Mouse (Mus musculus) large intestine, adult 2 months (tissue): ENCODE data around the gene Tmem255a. TPM values are rescaled to one million over a fixed set of nuclear protein-coding genes. Genes with fewer than 3 reads are reported as not detected.

Source experiments
- DNase-seq: peaks from one replicate; pipeline ENCODE4 v3.0.0-alpha.2; 2012; ENCODE audit warnings: low read depth, low spot score
- WGBS: fragments of 180-500 bp; shearing (Covaris S2); methylation state at CpG from one replicate; pipeline ENCODE4 v1.1.7; 2018; 5-methylcytosine and 5-hydroxymethylcytosine counted together
- polyA plus RNA-seq: library from polyadenylated mRNA; depleted of rRNA; stranded (reverse); fragments of >200 nt; gene quantifications from 2 replicates; pipeline ENCODE4 v1.2.3, GENCODE M21; 2012; rRNA removed

Gene Tmem255a
- polyA plus RNA-seq: 0.19 and 0.36 TPM in 2 replicates

DNA sequence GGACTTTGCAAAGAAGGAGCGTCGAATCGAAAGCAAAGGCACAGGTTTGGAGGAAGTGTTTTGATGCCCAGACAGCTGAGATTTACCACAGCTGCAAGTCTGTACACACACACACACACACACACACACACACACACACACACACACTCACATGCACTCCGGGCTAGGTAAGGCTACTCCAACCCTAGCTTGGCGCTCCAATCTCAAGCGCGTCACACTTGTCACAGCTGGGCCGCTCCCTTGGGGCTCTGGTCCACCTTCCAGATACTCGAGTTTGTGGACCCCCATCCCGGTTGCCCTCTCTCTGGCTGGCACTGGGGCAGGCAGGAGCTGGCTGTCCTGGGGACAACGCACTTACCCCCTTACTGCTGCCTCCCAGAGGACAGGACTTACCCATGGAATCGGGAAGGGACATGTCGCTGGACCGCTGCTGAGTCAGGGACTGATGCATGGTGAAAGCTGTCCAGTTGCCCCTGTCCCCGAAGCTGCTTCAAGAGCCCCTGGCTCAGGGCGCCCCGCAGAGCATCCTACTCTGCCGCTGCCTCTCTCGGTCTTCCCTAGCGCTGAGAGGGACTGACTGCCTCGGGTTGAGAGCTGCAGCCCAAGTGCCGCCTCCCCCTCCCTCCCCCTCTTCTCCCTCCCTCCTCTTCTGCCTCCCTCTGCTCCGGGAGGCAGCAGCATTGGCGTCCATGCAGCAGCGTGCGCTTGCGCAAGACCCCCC lies at the start of gene Tmem255a:
Tmem255a (minus strand) TSS at position 589 of the 721 bp plus-strand sequence.
- 21% methylated on average over 18 of the region's 27 CpGs for WGBS

GRCm38 (mm10) chrX:38259610-38260009 lies 7.4 kb upstream of the Tmem255a start:
- DNase-seq: no peak
- WGBS: 28% methylated on average over 2 of the region's 2 CpGs

More for the DNA sequence above, at the start of gene Tmem255a:
- no peak for DNase-seq

GRCm38 (mm10) chrX:38250352-38250950 lies 1.8 kb downstream of the Tmem255a start:
- 20% methylated on average over 18 of the region's 18 CpGs for WGBS
- no peak for DNase-seq

DNA sequence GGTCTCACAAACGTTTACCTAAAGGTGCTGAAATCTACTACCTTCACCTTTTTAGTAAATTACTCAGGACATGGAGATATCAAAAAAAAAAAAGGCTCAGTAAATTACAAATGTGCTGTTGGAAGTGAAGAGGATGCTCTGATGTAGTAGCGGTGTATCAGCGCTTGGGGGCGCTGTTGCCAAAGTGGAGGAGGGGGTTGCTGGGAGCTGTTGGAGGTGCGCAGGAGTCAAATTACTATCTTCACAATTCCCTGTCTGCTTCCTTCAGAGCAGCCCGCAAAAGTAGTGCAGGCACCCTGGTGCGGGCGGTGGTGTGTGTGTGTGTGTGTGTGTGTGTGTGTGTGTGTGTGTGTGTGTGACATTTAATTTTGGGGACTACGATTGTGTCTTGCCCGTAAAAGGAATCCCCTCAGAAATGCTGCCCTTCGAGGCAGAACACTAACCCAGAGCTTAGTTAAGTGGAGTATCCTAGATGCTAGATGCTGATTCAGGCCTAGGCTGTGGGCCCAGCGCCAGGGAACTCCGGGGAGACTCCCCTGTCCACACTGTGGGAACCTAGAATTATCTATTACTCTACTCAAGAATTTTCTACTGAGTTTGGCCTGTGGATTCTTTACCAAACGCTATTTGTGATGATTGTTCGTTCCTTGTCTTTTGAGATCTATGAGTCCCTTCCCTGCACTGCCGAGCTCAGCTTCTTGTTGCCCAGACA lies 2.4 kb downstream of the Tmem255a start:
- DNase-seq: no peak

DNA sequence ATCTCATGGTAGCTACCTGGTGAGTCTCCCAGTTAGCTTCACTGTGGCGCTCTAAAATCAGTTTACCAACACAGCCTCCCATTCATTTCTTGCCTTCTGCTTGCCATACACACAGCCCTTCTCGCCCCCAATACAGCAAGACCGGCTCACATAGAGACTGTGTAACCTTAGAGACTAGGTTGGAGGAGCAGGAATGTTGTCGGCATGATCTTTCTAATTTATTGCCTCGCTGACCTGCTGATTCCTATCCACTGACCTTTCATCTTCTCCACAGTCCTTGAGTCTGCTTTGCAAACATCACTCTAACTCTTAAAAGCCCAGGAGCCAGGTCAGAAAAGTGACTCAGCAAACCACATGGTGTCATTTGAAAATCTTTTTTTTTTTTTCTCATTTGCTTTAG lies 4.6 kb downstream of the Tmem255a start:
- no peak for DNase-seq
- WGBS: 43% methylated on average over 5 of the region's 5 CpGs

More for the DNA sequence above, 2.4 kb downstream of the Tmem255a start:
- WGBS: 30% methylated on average over 16 of the region's 16 CpGs

- no peak for DNase-seq
- 53% methylated on average over 6 of the region's 6 CpGs for WGBS
Observed at GRCm38 (mm10) chrX:38247108-38247507, 5.1 kb downstream of the Tmem255a start.

GRCm38 (mm10) chrX:38237731-38238130 lies 14.5 kb downstream of the Tmem255a start:
- 41% methylated on average over 2 of the region's 2 CpGs for WGBS
- DNase-seq: no peak

DNA sequence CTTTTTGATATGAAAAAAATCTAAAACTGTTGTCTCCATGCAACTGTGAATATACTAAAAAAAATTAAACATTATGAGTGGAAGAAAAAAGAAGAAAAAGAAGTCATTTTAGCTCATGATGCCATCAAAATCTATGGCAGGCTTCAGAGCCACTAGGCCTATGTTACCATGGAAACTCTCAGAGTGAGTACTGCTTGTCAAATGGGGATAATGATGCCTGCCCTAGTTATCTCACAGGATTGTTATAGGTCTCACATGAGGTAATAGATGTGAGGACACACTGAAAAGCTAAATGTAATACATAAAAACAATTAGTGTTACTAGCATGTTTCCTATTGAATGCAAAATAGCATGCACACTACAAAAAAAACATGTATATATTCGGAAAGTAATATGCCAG lies 22.4 kb downstream of the Tmem255a start:
- WGBS: 88% methylated on average over 1 of the region's 1 CpGs
- DNase-seq: no peak

DNA sequence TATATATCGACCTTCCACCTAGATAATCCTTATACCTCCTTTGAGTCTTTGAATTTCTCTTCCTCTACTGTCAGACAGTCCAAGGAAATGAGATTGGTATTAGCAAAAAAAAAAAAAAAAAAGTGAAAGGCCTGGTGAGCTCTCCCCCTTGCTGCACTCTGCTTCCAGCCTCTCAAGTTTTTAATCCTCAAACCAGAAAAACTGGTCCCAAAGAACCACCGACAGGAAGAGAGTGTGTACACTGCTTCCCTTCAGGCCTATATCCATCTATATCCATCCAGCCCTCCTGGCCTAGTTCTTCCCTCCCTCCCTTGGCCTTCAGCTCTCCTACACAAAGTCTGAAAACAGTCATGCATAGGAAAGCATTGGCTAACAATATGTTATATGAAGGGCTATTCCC lies 29.5 kb downstream of the Tmem255a start:
- WGBS: 32% methylated on average over 2 of the region's 2 CpGs
- no peak for DNase-seq

DNA sequence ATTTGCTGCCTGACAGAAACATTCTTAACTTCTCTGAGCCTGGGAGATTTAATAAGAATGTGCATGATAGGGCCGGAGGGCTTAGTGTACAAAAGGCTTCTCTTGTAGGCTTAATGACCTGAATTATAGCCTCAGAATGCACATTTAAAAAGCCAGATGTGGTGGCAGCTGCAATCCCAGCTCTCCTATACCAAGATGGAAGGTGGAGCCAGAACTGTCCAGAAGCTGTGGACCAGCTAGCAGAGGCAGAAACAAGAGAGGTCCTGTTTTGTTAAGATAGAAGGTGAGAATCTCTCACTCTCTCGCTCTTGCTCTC lies 34.6 kb downstream of the Tmem255a start:
- no peak for DNase-seq
- WGBS: 63% methylated on average over 2 of the region's 2 CpGs

GRCm38 (mm10) chrX:38216986-38217675 lies 35.1 kb downstream of the Tmem255a start:
- 40% methylated on average over 9 of the region's 9 CpGs for WGBS
- peak; percentile 18 for DNase-seq

DNA sequence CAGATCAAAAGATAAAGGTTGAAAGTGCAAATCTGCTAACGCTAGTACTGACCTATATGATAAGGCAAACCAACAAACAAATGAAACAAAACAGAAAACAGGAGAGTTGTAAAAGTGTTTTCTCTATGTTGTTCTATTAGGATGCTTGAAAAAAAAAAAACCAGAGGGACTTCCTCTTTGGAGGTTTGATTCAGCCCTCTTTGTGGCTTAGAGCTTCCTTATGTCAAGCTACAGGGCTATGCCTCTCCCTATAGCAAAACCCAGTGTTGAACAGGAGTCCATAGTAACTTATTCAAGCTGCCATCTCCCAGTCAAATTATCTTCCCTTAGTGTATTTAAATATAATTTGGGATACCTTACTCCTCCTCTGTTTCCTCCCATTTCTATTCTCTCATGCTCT lies 44.8 kb downstream of the Tmem255a start:
- WGBS: 37% methylated on average over 1 of the region's 1 CpGs
- DNase-seq: no peak

DNA sequence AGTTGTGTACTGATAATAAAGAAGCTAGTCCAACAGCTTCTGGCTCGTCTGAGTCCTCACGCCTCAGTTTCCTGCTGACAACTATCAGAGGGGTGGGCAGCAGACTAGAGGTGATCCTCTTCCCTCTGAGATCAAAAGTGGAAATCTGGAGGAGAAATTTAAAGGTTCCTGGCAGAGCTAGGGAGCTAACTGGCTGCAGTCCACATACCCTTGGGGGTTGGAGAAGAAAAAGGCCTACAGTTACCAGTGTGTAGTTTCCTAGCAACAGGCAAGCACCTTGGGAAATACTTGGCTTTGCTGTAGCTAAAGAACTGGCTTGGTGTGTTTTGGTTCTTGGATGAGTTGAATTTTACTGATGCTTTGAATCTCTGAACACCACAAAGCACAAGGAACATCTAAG lies 50.4 kb downstream of the Tmem255a start:
- 47% methylated on average over 2 of the region's 2 CpGs for WGBS
- DNase-seq: no peak

DNA sequence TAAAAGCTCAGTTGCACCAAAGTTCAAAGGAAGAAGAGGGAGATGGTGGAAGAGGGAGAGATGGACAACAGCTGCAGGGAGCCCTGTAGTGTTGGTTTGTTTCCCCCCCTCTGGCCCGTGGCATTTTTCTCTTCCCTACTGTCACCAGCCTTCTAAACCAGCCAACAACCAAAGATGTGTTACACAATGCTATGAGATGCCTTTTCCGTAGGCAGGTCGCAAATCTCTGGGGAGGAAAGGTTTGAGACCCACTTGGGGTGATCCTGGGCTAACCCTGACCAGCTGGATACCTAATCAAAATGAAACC lies 61.8 kb downstream of the Tmem255a start:
- 14% methylated on average over 3 of the region's 3 CpGs for WGBS
- DNase-seq: no peak

GRCm38 (mm10) chrX:38189552-38190457 lies 62.4 kb downstream of the Tmem255a start, which contains the start of gene Zbtb33:
Gene Zbtb33, plus strand, starts transcription at chrX:38189793.
- 21% methylated on average over 72 of the region's 72 CpGs for WGBS
- peak; percentile 40 for DNase-seq

DNA sequence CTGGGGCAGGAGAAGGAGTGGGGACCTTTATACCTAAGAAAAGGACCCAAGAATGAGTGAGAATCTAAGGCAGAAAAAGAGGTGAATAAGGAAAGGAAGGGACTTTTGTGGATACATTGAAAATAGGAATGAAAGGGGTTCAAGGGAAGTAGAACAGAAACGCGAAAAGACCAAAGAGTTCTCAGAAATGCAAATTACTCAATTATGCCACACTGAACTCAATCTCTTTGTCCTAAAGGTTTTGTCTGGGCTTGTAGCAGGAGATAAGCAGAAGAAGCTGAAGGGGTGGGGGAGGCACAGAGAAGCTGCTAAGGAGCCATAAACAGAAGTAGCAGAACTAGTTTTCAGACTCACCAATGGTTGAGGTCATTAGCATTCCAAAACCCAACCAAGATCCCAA lies 66.7 kb downstream of the Tmem255a start:
- DNase-seq: no peak
- 43% methylated on average over 2 of the region's 2 CpGs for whole genome bisulfite sequencing

DNA sequence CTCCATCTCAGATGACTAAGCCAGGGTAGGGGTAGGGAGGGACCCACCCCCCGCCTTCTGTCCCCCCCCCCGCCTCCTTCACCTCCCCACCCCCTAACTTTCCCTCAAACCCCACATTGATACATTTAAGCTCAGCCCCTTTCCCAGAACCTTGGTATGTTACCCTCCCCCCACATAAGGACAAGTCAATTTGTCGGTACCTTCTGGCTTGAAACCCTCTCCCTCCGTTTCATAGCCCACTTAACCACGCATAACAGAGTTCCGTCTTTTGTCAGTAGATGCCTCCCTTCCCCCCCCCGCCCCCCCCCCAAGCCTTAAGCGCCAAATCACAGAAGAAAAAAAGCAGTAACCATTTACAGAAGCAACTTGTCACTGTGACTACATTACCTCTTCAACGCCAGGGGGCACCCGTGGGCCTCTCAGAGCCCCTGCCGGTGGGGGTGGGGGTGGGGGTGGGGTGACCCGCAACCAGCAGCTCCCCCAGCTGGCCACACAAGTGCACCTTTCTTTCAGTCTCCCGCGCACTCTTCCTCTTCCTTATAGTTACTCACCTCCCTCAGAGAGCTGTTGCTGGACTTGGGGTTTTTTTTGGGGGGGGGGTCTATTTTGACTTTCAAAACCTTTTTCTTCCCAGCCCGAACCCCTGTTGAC lies 70.5 kb downstream of the Tmem255a start:
- DNase-seq: no peak
- 5% methylated on average over 13 of the region's 15 CpGs for WGBS

GRCm38 (mm10) chrX:38180656-38181607 lies 71.3 kb downstream of the Tmem255a start:
- DNase-seq: no peak
- 21% methylated on average over 38 of the region's 38 CpGs for WGBS
